ENCODE assay signal across 6 mouse cellular contexts in genomic region chr12:75684026-75684425, GRCm38 (mm10). TPM values are rescaled to one million over a fixed set of nuclear protein-coding genes. Genes with fewer than 3 reads are reported as not detected.
DNase-seq lines count a peak whose midpoint lies in the region; TF ChIP-seq lines count a peak whose summit lies in the region.
"Not testable (repeated sequence)": the region's sequence is repeated elsewhere in the genome, so short reads cannot be mapped to it uniquely, and the experiment has no call there.

No protein-coding gene starts in this region.

- WGBS in kidney, adult 2 months: 74% methylated on average over 4 of the region's 4 CpGs

- H3K36me3 ChIP-seq in kidney, adult 2 months (ENCODE audit: control insufficient read depth, insufficient read depth, low read length): not testable (repeated sequence)

- not testable (repeated sequence) for H3K4me3 ChIP-seq in bone marrow macrophage, adult 2 months (ENCODE audit: insufficient read depth, low read length); brown adipose tissue, adult 24 weeks (ENCODE audit: insufficient read depth, low read depth, low read length); kidney, adult 2 months (ENCODE audit: insufficient read depth, low read depth, low read length)

- peak overlapping the region; percentile 39 for H3K27ac ChIP-seq in bone marrow macrophage, adult 2 months (ENCODE audit: insufficient read depth, low read depth, low read length)
- H3K27ac ChIP-seq in brown adipose tissue, adult 24 weeks (replicated peaks; ENCODE audit: low read depth, low read length): peak overlapping the region; percentile 40; the same call in 1 of the 2 replicates
- H3K27ac ChIP-seq in kidney, adult 2 months (ENCODE audit: insufficient read depth, low read depth, low read length): peak overlapping the region; percentile 96

- not testable (repeated sequence) for TF ChIP-seq POLR2A in bone marrow macrophage, adult 2 months (IDR thresholded peaks at IDR 0.05; ENCODE audit: borderline replicate concordance, low read depth, low read length); kidney, adult 2 months (IDR thresholded peaks at IDR 0.05; ENCODE audit: low read depth, low read length)

- peaks cover 24% of the 10 kb centered on the region for H3K4me1 ChIP-seq in bone marrow macrophage, adult 2 months (ENCODE audit: control insufficient read depth, insufficient read depth, low read length)
- H3K4me1 ChIP-seq in brown adipose tissue, adult 24 weeks (ENCODE audit: control insufficient read depth, insufficient read depth, insufficient read length, low read length); kidney, adult 2 months (ENCODE audit: control insufficient read depth, insufficient read depth, low read length): not testable (repeated sequence)

- TF ChIP-seq CTCF in bone marrow macrophage, adult 2 months (IDR thresholded peaks at IDR 0.05; ENCODE audit: low read depth, low read length); kidney, adult 2 months (conservative IDR thresholded peaks at IDR 0.05; ENCODE audit: insufficient read depth, insufficient read length, low read depth, low read length): not testable (repeated sequence)

- DNase-seq in heart, adult 11 months: peak; percentile 97
- peak; percentile 18 to 56 for DNase-seq in heart, adult 9 months (ENCODE audit: low spot score in 2 of 2)
- not testable (repeated sequence) for DNase-seq in kidney, adult 2 months
- DNase-seq in kidney, adult 9 months: peak; percentile 35

- not testable (repeated sequence) for H3K27me3 ChIP-seq in kidney, adult 2 months (replicated peaks; ENCODE audit: control insufficient read depth, insufficient read depth, low read length)

RNA-seq across cellular contexts. Expression of gene Wdr89, which starts 14.7 kb away (rescaled TPM):
- 13.7 and 15.0 TPM in 2 replicates for polyA plus RNA-seq in bone marrow macrophage, adult 2 months (2012; ENCODE audit: insufficient read depth, insufficient read length, missing spikeins)
- polyA plus RNA-seq in brown adipose tissue, adult 24 weeks (2012; ENCODE audit: insufficient read depth, insufficient read length, missing spikeins): 16.5 and 18.2 TPM in 2 replicates
- 2.5 and 3.8 TPM in 2 replicates for polyA plus RNA-seq in kidney, adult 2 months (2012; rRNA removed)

RNA-seq across cellular contexts. Expression of gene Sgpp1, which starts 51.5 kb away (rescaled TPM):
- 137 and 144 TPM in 2 replicates for polyA plus RNA-seq in bone marrow macrophage, adult 2 months (2012; ENCODE audit: insufficient read depth, insufficient read length, missing spikeins)
- polyA plus RNA-seq in brown adipose tissue, adult 24 weeks (2012; ENCODE audit: insufficient read depth, insufficient read length, missing spikeins): 5.9 and 6.0 TPM in 2 replicates
- 77.7 and 78.3 TPM in 2 replicates for polyA plus RNA-seq in kidney, adult 2 months (2012; rRNA removed)

Comparison
In these comparisons a context has a peak if more than half of its experiments do, and no peak if none do; other contexts are left out.
1. H3K27ac ChIP-seq: peak in every context shown above with its lines; median percentile 96 in kidney, adult 2 months; 40 in brown adipose tissue, adult 24 weeks; 39 in bone marrow macrophage, adult 2 months.
2. RNA of gene Sgpp1, which starts 51.5 kb away (polyA plus RNA-seq): 137 to 144 TPM in bone marrow macrophage, adult 2 months and 77.7 to 78.3 TPM in kidney, adult 2 months; 5.9 to 6.0 TPM in brown adipose tissue, adult 24 weeks; every median in the first group is over 10 times any median in the second.